Mouse (Mus musculus) embryonic fibroblast, embryonic 13.5 days (primary cell): Measurements from ENCODE around the gene Gmds.

Source experiments
- CTCF ChIP-seq: IDR thresholded peaks from 2 replicates; pipeline ENCODE4 v1.5.1; 2011; ENCODE audit warnings: mild to moderate bottlenecking, control low read depth, low read length, moderate library complexity, borderline replicate concordance; ENCODE audit not compliant: insufficient read depth
- POLR2A ChIP-seq: IDR thresholded peaks from 2 replicates; pipeline ENCODE4 v1.6.1; 2011; ENCODE audit warnings: low read depth, mild to moderate bottlenecking, control low read depth, low read length, moderate library complexity

GRCm38 (mm10) chr13:32073630-32074029, 264.9 kb downstream of the Gmds start:
- no peak for TF ChIP-seq CTCF
- no peak for TF ChIP-seq POLR2A
